Mouse (Mus musculus) testis, adult 2 months (tissue): ENCODE measurements around the gene Aqp6.

Experiments used
- CTCF ChIP-seq: fragments of 200-500 bp; IDR thresholded peaks from 2 replicates; pipeline ENCODE4 v1.5.1; 2012; ENCODE audit warnings: low read depth, mild to moderate bottlenecking, inconsistent platforms, low read length, moderate library complexity; ENCODE audit not compliant: control insufficient read depth, insufficient read depth, insufficient replicate concordance
- POLR2A ChIP-seq: fragments of 200-500 bp; IDR thresholded peaks from 2 replicates; pipeline ENCODE4 v1.6.1; 2012; ENCODE audit warnings: low read depth, mild to moderate bottlenecking, inconsistent platforms, low read length, moderate library complexity; ENCODE audit not compliant: control insufficient read depth

GRCm38 (mm10) chr15:99606515-99606914 lies 5.3 kb downstream of the Aqp6 start:
- TF ChIP-seq POLR2A (no peak), CTCF (no peak)
